Mouse (Mus musculus) liver, adult 2 months (tissue): Measurements from ENCODE around the gene Slc35b2.

ENCODE experiments used
- CTCF ChIP-seq: fragments of 200-500 bp; IDR thresholded peaks from 2 replicates; pipeline ENCODE4 v1.5.1; 2011; ENCODE audit warnings: low read depth, low read length, control low read depth
- POLR2A ChIP-seq: fragments of 200-500 bp; IDR thresholded peaks from 2 replicates; pipeline ENCODE4 v1.6.1; 2011; ENCODE audit warnings: low read length, control low read depth; ENCODE audit not compliant: insufficient read depth; ENCODE audit errors: extremely low read depth

DNA sequence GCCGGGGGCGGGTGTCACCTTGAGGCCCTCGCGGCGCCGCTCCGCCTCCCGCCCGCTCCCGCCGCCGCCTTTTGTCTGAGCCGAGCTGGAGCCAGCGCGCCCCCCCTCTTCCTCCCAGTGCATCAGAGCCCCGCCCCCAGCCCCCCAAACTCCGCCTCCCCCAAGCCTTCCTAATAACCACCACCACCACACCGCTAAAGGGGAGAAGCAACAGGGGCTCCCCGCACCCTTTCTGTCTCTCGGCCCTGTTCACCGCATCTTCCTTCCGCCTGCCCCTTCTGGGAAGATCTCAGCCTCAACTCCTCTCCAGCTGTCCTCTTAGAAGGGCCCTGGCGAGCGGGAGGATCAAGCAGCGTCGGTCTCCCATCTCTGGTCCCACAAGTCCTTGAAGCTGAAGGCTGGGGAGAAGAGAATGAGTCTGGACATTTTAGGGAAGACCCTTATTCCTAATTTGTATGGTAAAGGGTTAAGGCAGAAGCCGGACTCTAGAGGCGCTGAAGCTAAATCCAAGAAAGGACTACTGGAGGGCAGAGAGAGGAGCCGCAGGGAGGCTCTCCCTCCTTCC, 14.0 kb upstream of the Slc35b2 start, which contains the start of gene Tmem151b:
- TF ChIP-seq POLR2A (no peak), CTCF (no peak)
